Mouse (Mus musculus) cerebellum, adult 2 months (tissue): ENCODE measurements at regions not wholly inside any gene's neighbourhood (a gene's known extent, or its start where the extent isn't known, plus 50 kb on each side); places are given as distances from the start of the nearest gene placed in this dataset.

ENCODE experiments used
- DNase-seq, 2 experiments: peaks; one replicate each; pipeline ENCODE4 v3.0.0; 2021
- H3K27ac ChIP-seq: fragments of 200-500 bp; 2 replicates; pipeline ENCODE4 v1.5.1; 2012; ENCODE audit warnings: low read length, control low read depth, inconsistent platforms; ENCODE audit not compliant: insufficient read depth
- H3K27me3 ChIP-seq: fragments of 200-500 bp; 2 replicates; pipeline ENCODE4 v1.6.1; 2012; ENCODE audit warnings: inconsistent platforms, mild to moderate bottlenecking, low read length, moderate library complexity; ENCODE audit not compliant: control insufficient read depth, insufficient read depth
- H3K4me1 ChIP-seq: fragments of 200-500 bp; 2 replicates; pipeline ENCODE4 v1.6.1; 2011; ENCODE audit warnings: low read length; ENCODE audit not compliant: control insufficient read depth, insufficient read depth
- H3K4me3 ChIP-seq: fragments of 200-500 bp; replicated peaks from 2 replicates; pipeline ENCODE3; 2011; ENCODE audit warnings: mild to moderate bottlenecking, low read depth, low read length, control low read depth; ENCODE audit not compliant: insufficient read depth
- CTCF ChIP-seq: fragments of 200-500 bp; IDR thresholded peaks from 2 replicates; pipeline ENCODE4 v1.5.1; 2011; ENCODE audit warnings: low read depth, mild to moderate bottlenecking, control low read depth, low read length, moderate library complexity, borderline replicate concordance; ENCODE audit not compliant: insufficient read depth
- POLR2A ChIP-seq: fragments of 200-500 bp; IDR thresholded peaks from 2 replicates; pipeline ENCODE4 v1.6.1; 2011; ENCODE audit warnings: low read length, control low read depth, borderline replicate concordance; ENCODE audit not compliant: insufficient read depth
- WGBS: fragments of 180-500 bp; shearing (Covaris S2); methylation state at CpG from one replicate; pipeline ENCODE4 v1.1.7; 2018; 5-methylcytosine and 5-hydroxymethylcytosine counted together

GRCm38 (mm10) chr7:134581746-134582145, 88.7 kb upstream of the Dock1 start:
- Histone ChIP-seq H3K27ac (no peak overlapping the region), H3K27me3 (no peaks in the 10 kb centered on the region), H3K4me3 (no peak overlapping the region), H3K4me1 (no peaks in the 10 kb centered on the region)
- no peak for TF ChIP-seq CTCF
- no peak for TF ChIP-seq POLR2A
- DNase-seq: no peak

- no peak for DNase-seq
- Histone ChIP-seq H3K27me3 (no peaks in the 10 kb centered on the region), H3K4me1 (no peaks in the 10 kb centered on the region), H3K4me3 (no peak overlapping the region), H3K27ac (no peak overlapping the region)
- WGBS: 65% methylated on average over 5 of the region's 5 CpGs
- TF ChIP-seq CTCF (no peak), POLR2A (no peak)
These were observed 85.0 kb upstream of the Dock1 start for GRCm38 (mm10) chr7:134585478-134585877.

GRCm38 (mm10) chr7:134586990-134587389, 83.5 kb upstream of the Dock1 start:
- TF ChIP-seq POLR2A: no peak
- no peak for TF ChIP-seq CTCF
- Histone ChIP-seq H3K4me1 (no peaks in the 10 kb centered on the region), H3K27me3 (no peaks in the 10 kb centered on the region), H3K4me3 (no peak overlapping the region), H3K27ac (no peak overlapping the region)
- WGBS: 59% methylated on average over 6 of the region's 6 CpGs
- no peak for DNase-seq

GRCm38 (mm10) chr7:134607886-134608285, 62.6 kb upstream of the Dock1 start:
- H3K27ac ChIP-seq: no peak overlapping the region
- no peak overlapping the region for H3K4me3 ChIP-seq
- DNase-seq: no peak
- WGBS: 35% methylated on average over 3 of the region's 3 CpGs
- no peak for TF ChIP-seq POLR2A
- no peak for TF ChIP-seq CTCF
- no peaks in the 10 kb centered on the region for H3K4me1 ChIP-seq
- H3K27me3 ChIP-seq: no peaks in the 10 kb centered on the region; the same call in 1 of the 2 replicates

GRCm38 (mm10) chr7:134610159-134610558, 60.3 kb upstream of the Dock1 start:
- H3K27me3 ChIP-seq: no peaks in the 10 kb centered on the region; the same call in 1 of the 2 replicates
- H3K4me3 ChIP-seq: no peak overlapping the region
- H3K4me1 ChIP-seq: no peaks in the 10 kb centered on the region
- DNase-seq: no peak
- no peak overlapping the region for H3K27ac ChIP-seq
- 87% methylated on average over 2 of the region's 2 CpGs for WGBS
- TF ChIP-seq CTCF (no peak), POLR2A (no peak)

- Histone ChIP-seq H3K4me3 (no peak overlapping the region), H3K27ac (no peak overlapping the region), H3K27me3 (no peaks in the 10 kb centered on the region), H3K4me1 (no peaks in the 10 kb centered on the region)
- no peak for TF ChIP-seq POLR2A
- TF ChIP-seq CTCF: no peak
- WGBS: 81% methylated on average over 9 of the region's 9 CpGs
- no peak for DNase-seq
These were observed 59.1 kb upstream of the Dock1 start for GRCm38 (mm10) chr7:134611371-134611770.

- TF ChIP-seq POLR2A (no peak), CTCF (no peak)
These were observed 58.2 kb upstream of the Dock1 start for GRCm38 (mm10) chr7:134612175-134612633.

GRCm38 (mm10) chr7:134619220-134619975, 51.1 kb upstream of the Dock1 start:
- no peak for DNase-seq
- 18% methylated on average over 2 of the region's 2 CpGs for WGBS

More at GRCm38 (mm10) chr7:134612175-134612633, 58.2 kb upstream of the Dock1 start:
- peak; percentile 10 to 30 for DNase-seq
- Histone ChIP-seq H3K27ac (no peak overlapping the region), H3K4me3 (no peak overlapping the region), H3K27me3 (no peaks in the 10 kb centered on the region), H3K4me1 (no peaks in the 10 kb centered on the region)
- WGBS: 36% methylated on average over 4 of the region's 4 CpGs

More at GRCm38 (mm10) chr7:134619220-134619975, 51.1 kb upstream of the Dock1 start:
- H3K4me1 ChIP-seq: no peaks in the 10 kb centered on the region
- no peaks in the 10 kb centered on the region for H3K27me3 ChIP-seq
- no peak overlapping the region for H3K27ac ChIP-seq
- no peak for TF ChIP-seq CTCF
- no peak for TF ChIP-seq POLR2A
- no peak overlapping the region for H3K4me3 ChIP-seq
